Mouse (Mus musculus) midbrain, embryonic 10.5 days (tissue): Measurements from ENCODE around the gene Ptger3. TPM values are rescaled to one million over a fixed set of nuclear protein-coding genes. Genes with fewer than 3 reads are reported as not detected.

Experiments used
- DNase-seq: peaks from one replicate; pipeline ENCODE4 v3.0.0-alpha.2; 2017; ENCODE audit warnings: low spot score
- H3K27ac ChIP-seq: fragments of 300-500 bp; sonication (generic); replicated peaks from 2 replicates; pipeline ENCODE4 v1.5.1; 2016; ENCODE audit warnings: mild to moderate bottlenecking
- H3K27me3 ChIP-seq: fragments of 300-500 bp; sonication (generic); 2 replicates; pipeline ENCODE4 v1.6.1; 2016; ENCODE audit warnings: low read depth, mild to moderate bottlenecking; ENCODE audit not compliant: poor library complexity, severe bottlenecking
- H3K36me3 ChIP-seq: fragments of 300-500 bp; sonication (generic); 2 replicates; pipeline ENCODE4 v1.6.1; 2016; ENCODE audit warnings: mild to moderate bottlenecking, moderate library complexity
- H3K4me1 ChIP-seq: fragments of 300-500 bp; sonication (generic); 2 replicates; pipeline ENCODE4 v1.6.1; 2016
- H3K4me3 ChIP-seq: fragments of 300-500 bp; sonication (generic); 2 replicates; pipeline ENCODE4 v1.5.1; 2016; ENCODE audit warnings: mild to moderate bottlenecking, moderate library complexity
- H3K9me3 ChIP-seq: fragments of 300-500 bp; sonication (generic); replicated peaks from 2 replicates; pipeline ENCODE4 v1.6.1; 2016; ENCODE audit warnings: mild to moderate bottlenecking
- WGBS: fragments of 180-500 bp; shearing (Covaris S2); methylation state at CpG from one replicate; pipeline ENCODE4 v1.1.7; 2016; 5-methylcytosine and 5-hydroxymethylcytosine counted together
- polyA plus RNA-seq: library from polyadenylated mRNA; unstranded; fragments of >200 nt; fragmentation: Nextera tagmentation; extraction: Ambion mirVana; gene quantifications from 2 replicates; pipeline ENCODE4 v1.2.1, GENCODE M21; 2016

The Ptger3 gene
- 0.94 and 1.1 TPM in 2 replicates for polyA plus RNA-seq

GRCm38 (mm10) chr3:157566725-157567565 lies at the start of gene Ptger3:
Ptger3 (plus strand) TSS chr3:157566892.
- peak; percentile 49 for DNase-seq
- WGBS, result 2% methylated on average over 84 of the region's 84 CpGs
- H3K9me3 ChIP-seq, result no peaks in the 10 kb centered on the region

DNA sequence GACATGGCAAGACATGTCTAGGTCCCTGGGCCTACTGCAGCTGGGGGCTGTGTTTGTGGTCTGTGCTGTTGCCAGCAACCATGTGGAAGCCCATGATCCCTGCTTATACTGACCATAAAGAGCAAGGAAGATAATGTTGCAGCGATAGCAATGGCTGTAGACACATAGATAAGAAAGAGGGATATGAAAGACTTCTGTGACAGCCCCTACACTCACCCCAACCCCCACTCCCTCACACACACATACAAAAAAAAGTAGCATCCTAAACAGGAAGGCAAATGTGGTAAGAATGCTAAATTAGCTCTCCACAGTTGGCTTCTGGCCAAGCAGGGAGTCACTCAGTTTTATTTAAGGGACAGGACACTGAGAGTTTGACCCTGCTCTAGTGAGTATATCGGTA lies 48.7 kb upstream of the Ptger3 start:
- no peak for DNase-seq
- no peaks in the 10 kb centered on the region for H3K4me1 ChIP-seq
- H3K36me3 ChIP-seq, result no peaks in the 10 kb centered on the region
- no peaks in the 10 kb centered on the region for H3K9me3 ChIP-seq
- 88% methylated on average over 2 of the region's 2 CpGs for WGBS
- H3K27me3 ChIP-seq, result no peaks in the 10 kb centered on the region; the same call in 1 of the 2 replicates
- no peak overlapping the region for H3K4me3 ChIP-seq
- H3K27ac ChIP-seq, result no peak overlapping the region

More at GRCm38 (mm10) chr3:157566725-157567565, at the start of gene Ptger3:
- Histone ChIP-seq H3K36me3 (no peaks in the 10 kb centered on the region), H3K4me3 (peak within 1 kb of the TSS; percentile 58), H3K27ac (no peak within 1 kb of the TSS), H3K27me3 (peaks cover 52% of the 10 kb centered on the region), H3K4me1 (peaks cover 16% of the 10 kb centered on the region)

GRCm38 (mm10) chr3:157520433-157520832 lies 46.3 kb upstream of the Ptger3 start:
- no peaks in the 10 kb centered on the region for H3K36me3 ChIP-seq
- no peaks in the 10 kb centered on the region for H3K4me1 ChIP-seq
- no peaks in the 10 kb centered on the region for H3K9me3 ChIP-seq
- H3K27ac ChIP-seq, result no peak overlapping the region
- H3K4me3 ChIP-seq, result no peak overlapping the region
- peak; percentile 37 for DNase-seq
- peaks cover 12% of the 10 kb centered on the region for H3K27me3 ChIP-seq
- WGBS, result 4% methylated on average over 1 of the region's 1 CpGs

GRCm38 (mm10) chr3:157523834-157524233 lies 42.9 kb upstream of the Ptger3 start:
- no peaks in the 10 kb centered on the region for H3K36me3 ChIP-seq
- H3K9me3 ChIP-seq, result no peaks in the 10 kb centered on the region
- H3K27me3 ChIP-seq, result peaks cover 28% of the 10 kb centered on the region

DNA sequence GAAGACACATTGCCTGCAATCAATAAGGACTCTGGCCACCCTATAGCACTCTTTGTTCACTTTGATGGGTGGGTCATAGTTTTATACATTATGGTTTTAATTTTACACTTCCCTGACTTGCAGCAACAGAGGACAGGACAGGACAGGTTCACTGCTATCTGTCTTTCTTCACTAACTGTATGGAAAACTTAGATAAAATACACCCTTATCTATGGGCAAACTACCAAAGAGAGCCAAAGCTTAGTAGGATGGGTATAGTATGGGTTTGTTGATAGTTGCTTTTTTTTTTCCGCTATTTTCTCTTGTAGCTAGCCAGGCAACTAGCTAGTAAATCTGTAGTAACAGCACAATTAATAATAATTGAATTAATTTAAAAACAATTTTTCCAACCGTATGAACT lies 35.1 kb upstream of the Ptger3 start:
- no peak overlapping the region for H3K27ac ChIP-seq
- peaks cover 61% of the 10 kb centered on the region for H3K27me3 ChIP-seq
- H3K9me3 ChIP-seq, result no peaks in the 10 kb centered on the region
- 76% methylated on average over 2 of the region's 2 CpGs for WGBS
- peaks cover 5% of the 10 kb centered on the region for H3K36me3 ChIP-seq
- no peak for DNase-seq
- no peak overlapping the region for H3K4me3 ChIP-seq
- peaks cover 16% of the 10 kb centered on the region for H3K4me1 ChIP-seq

More at GRCm38 (mm10) chr3:157523834-157524233, 42.9 kb upstream of the Ptger3 start:
- Histone ChIP-seq H3K27ac (no peak overlapping the region), H3K4me3 (no peak overlapping the region), H3K4me1 (no peaks in the 10 kb centered on the region)
- DNase-seq, result no peak
- WGBS, result 50% methylated on average over 1 of the region's 1 CpGs

- Histone ChIP-seq H3K9me3 (no peaks in the 10 kb centered on the region), H3K27ac (peak within 1 kb of the TSS; percentile 100)
- WGBS, result under 1% methylated on average over 88 of the region's 91 CpGs
These were observed 32.5 kb upstream of the Ptger3 start, which contains the start of gene Zranb2 for GRCm38 (mm10) chr3:157533964-157534785. Zranb2 (plus strand) TSS chr3:157534160.

GRCm38 (mm10) chr3:157534786-157535415 lies 31.8 kb upstream of the Ptger3 start:
- H3K27me3 ChIP-seq, result peaks cover 34% of the 10 kb centered on the region
- H3K4me3 ChIP-seq, result peak overlapping the region; percentile 82
- peaks cover 16% of the 10 kb centered on the region for H3K4me1 ChIP-seq
- peak overlapping the region; percentile 100 for H3K27ac ChIP-seq
- no peak for DNase-seq
- no peaks in the 10 kb centered on the region for H3K9me3 ChIP-seq
- WGBS, result 5% methylated on average over 15 of the region's 15 CpGs
- peaks cover 36% of the 10 kb centered on the region for H3K36me3 ChIP-seq

More at GRCm38 (mm10) chr3:157533964-157534785, 32.5 kb upstream of the Ptger3 start, which contains the start of gene Zranb2:
- peak; percentile 94 for DNase-seq
- Histone ChIP-seq H3K27me3 (peaks cover 42% of the 10 kb centered on the region), H3K36me3 (peaks cover 28% of the 10 kb centered on the region), H3K4me1 (peaks cover 16% of the 10 kb centered on the region), H3K4me3 (peak within 1 kb of the TSS; percentile 82)

DNA sequence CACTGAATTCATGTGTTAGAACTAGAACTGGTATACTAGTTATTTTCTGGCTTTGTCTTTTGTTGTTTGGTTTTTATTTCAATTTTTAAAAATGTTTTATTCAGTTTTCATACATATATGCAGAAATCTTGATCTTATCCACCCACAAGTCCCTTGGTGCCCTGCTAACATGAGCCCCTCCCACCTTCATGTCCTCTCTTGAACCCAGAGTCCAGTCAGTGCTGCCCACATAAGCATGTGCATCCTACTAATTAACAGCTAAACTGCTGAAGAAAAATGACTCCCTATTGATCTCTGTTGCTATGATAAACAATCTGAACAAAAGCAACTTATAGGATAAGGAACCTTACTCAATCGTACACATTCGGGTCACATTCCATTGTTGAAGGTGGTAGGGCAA lies 17.4 kb upstream of the Ptger3 start:
- Histone ChIP-seq H3K36me3 (peaks cover 63% of the 10 kb centered on the region), H3K27me3 (no peaks in the 10 kb centered on the region), H3K4me1 (no peaks in the 10 kb centered on the region), H3K4me3 (no peak overlapping the region), H3K27ac (no peak overlapping the region), H3K9me3 (no peaks in the 10 kb centered on the region)
- DNase-seq, result no peak
- WGBS, result 95% methylated on average over 2 of the region's 2 CpGs

DNA sequence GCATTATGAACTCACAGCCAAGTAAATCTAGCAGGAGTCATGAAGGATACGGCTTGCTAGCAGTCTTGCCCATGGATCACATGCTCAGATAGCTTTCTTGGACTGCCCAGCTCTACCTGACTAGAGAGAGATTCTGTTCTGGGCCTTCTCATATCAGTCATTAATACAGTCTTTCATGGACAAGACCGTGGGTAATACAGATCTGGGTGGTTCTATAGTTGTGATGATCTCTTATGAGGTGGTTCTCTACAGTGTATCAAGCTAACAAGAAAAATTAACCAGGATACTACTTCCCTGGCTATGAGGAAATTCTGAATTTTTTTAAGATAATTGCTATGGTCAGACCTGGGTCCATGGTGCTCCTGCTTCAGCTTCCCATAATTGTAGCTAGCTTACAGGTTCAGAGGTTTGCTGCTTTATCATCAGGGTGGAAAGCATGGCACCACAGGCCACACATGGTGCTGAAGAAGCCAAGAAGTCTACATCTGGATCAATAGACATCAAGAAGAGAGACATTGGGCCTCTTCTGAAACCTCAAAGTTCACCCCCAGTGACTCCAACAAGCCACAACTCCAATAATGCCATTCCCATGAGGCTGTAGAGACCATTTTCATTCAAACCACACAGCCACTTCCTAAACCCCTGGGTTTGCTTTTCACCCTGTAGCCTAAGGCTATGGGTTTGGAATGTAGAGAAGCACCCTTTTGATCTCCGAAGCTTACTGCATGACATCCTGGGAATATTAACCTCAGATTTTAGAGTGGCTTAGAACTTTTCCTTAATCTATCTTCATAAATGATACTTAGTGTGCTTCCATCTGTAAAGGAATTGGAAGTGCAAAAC lies 16.7 kb upstream of the Ptger3 start:
- H3K9me3 ChIP-seq, result no peaks in the 10 kb centered on the region
- H3K4me1 ChIP-seq, result no peaks in the 10 kb centered on the region
- H3K36me3 ChIP-seq, result peaks cover 56% of the 10 kb centered on the region
- H3K27ac ChIP-seq, result no peak overlapping the region
- H3K4me3 ChIP-seq, result no peak overlapping the region
- H3K27me3 ChIP-seq, result no peaks in the 10 kb centered on the region
- no peak for DNase-seq
- 96% methylated on average over 3 of the region's 3 CpGs for WGBS

- Histone ChIP-seq H3K36me3 (no peaks in the 10 kb centered on the region), H3K27ac (no peak overlapping the region), H3K9me3 (no peaks in the 10 kb centered on the region), H3K4me3 (no peak overlapping the region), H3K27me3 (peaks cover 46% of the 10 kb centered on the region), H3K4me1 (peaks cover 16% of the 10 kb centered on the region)
- 13% methylated on average over 2 of the region's 2 CpGs for WGBS
- no peak for DNase-seq
These were observed 1.5 kb upstream of the Ptger3 start for GRCm38 (mm10) chr3:157565196-157565595.

DNA sequence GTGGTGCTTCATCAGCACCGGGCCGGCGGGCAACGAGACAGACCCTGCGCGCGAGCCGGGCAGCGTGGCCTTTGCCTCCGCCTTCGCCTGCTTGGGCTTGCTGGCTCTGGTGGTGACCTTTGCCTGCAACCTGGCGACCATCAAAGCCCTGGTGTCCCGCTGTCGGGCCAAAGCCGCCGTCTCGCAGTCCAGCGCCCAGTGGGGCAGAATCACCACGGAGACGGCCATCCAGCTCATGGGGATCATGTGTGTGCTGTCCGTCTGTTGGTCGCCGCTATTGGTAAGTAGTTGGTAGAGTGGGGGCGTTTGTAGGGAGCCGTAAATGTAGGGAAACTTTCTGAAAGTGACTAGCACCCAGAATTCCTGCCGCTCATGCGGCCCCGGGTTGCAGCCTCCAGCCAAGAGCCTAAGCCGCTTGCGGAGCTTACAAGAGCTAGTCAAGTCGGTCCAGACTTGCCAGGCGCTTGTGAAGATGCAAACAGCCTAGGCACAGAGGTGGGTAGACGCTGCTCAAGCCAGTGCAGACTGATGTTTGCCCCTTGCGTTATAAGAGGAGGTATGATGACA lies 957 bp downstream of the Ptger3 start:
- peak overlapping the region; percentile 58 for H3K4me3 ChIP-seq
- no peak overlapping the region for H3K27ac ChIP-seq
- H3K27me3 ChIP-seq, result peaks cover 52% of the 10 kb centered on the region
- H3K4me1 ChIP-seq, result peaks cover 16% of the 10 kb centered on the region
- 3% methylated on average over 34 of the region's 34 CpGs for WGBS
- H3K36me3 ChIP-seq, result no peaks in the 10 kb centered on the region
- DNase-seq, result peak; percentile 40
- H3K9me3 ChIP-seq, result no peaks in the 10 kb centered on the region
